Mouse (Mus musculus) ovary, postnatal 14 days (tissue): ENCODE measurements around the gene Ccl11.

Experiments
- DNase-seq: peaks from one replicate; pipeline ENCODE4 v3.0.0; 2022; ENCODE audit warnings: low spot score

Ccl11 gene

DNA sequence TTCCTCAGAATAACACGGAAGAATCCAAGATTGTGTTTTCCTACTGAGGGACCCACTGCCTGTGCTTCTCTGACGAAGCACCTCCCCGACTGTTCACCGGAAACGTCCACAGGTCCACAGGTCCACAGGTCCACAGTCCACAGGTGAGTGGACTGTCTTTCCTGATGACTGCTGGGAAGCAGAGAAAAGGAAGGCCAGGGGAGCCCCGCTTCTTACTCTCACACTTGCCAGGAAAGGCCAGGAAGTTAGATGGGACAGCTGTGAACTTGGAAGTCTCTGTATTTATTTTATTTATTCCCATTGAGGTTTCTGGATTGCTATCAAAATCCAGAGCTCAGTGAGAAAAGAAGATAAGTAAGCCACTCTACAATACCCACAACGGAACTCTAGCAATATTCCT, 3.8 kb upstream of the Ccl11 start:
- no peak for DNase-seq

DNA sequence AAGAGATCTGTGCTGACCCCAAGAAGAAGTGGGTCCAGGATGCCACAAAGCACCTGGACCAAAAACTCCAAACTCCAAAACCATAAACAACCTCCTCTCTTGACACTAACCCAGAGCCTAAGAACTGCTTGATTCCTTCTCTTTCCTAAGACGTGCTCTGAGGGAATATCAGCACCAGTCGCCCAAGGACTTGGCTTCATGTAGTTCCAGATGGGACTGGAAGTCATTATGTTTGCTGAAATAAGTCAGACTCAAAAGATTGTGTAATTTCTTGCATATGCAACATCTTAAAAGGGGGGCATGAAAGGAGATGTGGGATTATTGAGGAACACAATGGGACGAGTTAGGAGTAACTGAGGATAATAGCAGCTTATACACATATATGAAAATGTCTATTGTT, 4.6 kb downstream of the Ccl11 start:
- DNase-seq = no peak

DNA sequence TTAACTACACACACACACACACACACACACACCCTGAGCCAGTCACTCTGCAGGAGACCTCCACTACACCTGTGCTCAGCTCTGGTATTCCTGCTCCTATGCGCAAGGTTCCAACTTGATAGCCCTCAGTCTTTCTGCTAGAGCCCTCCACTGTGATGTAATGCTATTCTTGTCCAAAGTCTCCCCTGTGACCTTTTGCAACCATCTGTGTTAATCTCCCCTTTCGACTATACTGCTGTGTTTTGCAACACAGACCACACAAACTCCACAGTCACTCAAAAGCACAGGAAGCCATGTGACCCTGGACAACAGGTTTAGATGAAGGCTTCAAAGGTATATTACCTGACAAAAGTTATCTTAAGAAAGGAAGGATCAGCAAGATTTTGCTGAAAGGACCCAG, 5.8 kb downstream of the Ccl11 start:
- no peak for DNase-seq

- DNase-seq = no peak
Measured at GRCm38 (mm10) chr11:82066953-82067571, 9.4 kb downstream of the Ccl11 start.

GRCm38 (mm10) chr11:82071076-82071475, 13.5 kb downstream of the Ccl11 start:
- DNase-seq = no peak

- DNase-seq = no peak
Measured at GRCm38 (mm10) chr11:82072374-82072773, 14.8 kb downstream of the Ccl11 start.

DNA sequence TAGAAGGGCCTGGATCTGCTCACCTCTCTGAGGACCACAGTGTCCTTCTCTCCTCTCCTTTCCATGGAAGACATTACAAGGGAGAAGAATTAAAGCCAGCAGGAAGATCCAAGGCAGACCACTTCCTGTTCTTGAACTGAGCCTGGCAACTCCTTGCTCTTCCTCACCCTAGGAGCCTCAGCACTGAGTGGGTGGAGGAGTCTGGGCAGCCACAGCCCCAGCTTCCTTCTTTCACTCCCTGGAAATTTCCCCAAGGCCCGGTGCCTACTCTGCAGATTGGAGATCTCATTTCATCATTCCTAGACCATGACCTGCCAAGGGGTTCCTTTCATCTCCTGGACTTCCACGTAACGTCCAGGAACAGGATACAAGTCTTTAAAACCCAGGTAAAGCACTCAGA, 15.4 kb downstream of the Ccl11 start:
- DNase-seq = no peak

DNA sequence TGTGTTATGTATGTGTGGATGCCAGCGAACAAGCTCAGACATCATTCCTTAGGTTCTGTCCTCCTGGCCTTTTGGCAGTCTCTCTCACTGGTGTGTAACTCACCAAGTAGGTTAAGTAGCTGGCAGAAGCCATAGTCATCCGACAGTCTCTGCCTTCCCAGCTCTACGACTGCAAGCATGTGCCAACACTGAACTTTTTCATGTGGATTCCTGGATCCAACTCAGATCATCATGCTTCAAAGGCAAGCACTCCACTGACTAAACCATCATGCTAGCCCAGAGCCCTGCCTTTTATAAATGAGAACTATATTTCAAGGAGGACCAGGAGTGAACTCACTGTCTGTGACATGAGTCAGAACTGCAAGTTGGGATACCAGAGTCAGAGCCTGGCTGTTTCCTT, 16.1 kb downstream of the Ccl11 start:
- DNase-seq = no peak

- DNase-seq = no peak
Measured at GRCm38 (mm10) chr11:82077031-82077430, 19.4 kb downstream of the Ccl11 start.

DNA sequence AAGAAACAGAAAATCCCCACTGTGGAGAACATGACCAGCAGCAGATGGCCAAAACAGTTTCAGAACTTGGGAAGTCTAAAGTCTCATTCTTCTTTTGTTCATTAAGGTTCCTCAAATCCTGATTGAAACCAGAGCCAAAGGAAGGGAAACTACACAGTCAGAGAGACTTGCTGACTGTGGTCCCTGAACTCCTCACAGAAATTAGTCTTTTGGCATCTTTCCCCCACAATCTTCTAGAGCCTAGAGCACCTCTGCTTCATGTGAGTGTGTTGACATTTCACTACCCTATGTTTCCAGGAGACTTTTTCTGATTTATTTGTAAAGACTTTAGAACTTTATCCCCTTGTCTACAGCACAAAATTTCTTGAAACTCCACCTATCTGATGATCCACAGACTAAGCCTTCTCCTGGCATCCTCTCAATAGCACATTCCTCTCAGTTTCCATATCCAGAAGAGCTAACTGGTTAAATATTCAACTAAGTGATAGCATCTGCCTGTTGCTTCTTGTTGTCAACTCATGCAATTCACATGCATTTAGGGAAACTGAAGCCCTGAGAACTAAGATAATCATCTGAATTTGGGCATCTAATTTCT, 20.6 kb downstream of the Ccl11 start:
- no peak for DNase-seq

DNA sequence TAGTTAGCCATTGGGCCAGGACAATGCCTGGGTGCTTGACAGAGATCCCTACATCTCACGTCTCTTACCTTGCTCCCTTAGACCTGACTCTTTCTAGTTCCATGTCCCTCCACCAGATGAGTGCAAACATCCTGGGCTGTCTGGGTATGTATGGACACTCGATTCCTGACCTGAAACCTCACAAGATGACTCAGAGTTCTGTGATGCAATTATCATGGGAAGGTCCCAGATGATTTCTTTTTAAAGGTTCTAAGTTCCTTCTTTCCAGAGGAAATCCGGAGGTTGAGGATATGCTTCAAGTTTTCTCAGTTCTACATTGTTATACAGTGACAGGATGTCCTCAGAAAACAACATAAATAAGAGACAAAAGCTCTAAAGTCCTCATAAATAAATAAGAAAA, 23.2 kb downstream of the Ccl11 start:
- DNase-seq = no peak

- no peak for DNase-seq
Measured at GRCm38 (mm10) chr11:82084360-82084759, 26.7 kb downstream of the Ccl11 start.

DNA sequence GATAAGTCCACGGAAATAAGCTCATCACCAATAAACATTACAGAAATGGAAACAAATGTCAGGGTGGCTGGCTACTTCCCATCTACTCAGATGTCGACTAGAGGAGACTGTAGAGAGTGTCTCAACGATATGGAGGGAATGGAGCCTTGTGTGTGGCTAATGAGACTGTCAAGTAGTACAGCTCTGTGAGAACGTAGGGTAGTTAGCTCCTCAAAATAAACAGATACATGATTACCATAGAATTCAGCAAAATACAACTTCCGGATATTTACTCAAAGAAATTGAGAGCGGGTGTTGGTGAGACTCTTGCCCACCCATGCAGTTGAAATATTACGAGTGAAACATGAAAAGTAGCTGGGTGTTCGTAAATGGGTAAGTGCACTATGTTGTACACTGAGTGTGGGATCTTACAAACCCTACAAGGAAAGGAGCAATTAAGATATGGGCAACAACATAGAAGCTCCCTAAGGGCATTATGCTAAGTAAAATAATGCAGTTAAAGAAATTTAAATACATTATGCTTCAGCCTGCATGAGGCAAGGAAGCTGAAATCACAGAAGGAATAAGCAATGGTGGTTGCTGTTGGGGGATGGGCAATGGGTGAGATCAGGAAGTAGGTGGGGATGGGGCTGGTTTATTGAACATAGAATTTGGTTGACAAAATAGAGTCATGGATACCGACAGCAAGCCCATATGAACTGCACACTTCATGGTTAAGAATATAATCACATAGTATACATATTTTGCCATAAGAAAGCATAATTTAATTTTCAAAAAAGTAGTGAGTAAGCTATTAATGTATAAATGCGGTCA, 42.1 kb downstream of the Ccl11 start:
- no peak for DNase-seq

DNA sequence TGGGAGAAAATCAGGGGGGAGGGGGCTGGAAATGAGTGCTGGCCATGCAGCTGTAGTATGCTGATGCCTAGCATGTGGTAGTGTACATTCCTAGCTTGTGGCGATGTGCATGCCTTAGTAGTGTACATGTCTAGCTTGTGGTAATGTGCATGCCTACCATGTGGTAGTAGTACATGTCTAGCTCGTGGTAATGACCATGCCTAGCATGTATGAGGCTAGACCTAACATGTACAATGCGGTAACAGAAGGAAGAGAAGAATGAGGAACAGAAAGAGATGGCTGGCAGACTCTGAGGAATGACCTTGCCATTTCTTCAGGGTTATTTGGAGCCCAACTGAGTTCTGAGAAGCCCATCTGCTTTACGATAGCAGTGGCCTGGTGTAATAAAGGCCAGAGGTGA, 43.5 kb downstream of the Ccl11 start:
- DNase-seq = no peak

DNA sequence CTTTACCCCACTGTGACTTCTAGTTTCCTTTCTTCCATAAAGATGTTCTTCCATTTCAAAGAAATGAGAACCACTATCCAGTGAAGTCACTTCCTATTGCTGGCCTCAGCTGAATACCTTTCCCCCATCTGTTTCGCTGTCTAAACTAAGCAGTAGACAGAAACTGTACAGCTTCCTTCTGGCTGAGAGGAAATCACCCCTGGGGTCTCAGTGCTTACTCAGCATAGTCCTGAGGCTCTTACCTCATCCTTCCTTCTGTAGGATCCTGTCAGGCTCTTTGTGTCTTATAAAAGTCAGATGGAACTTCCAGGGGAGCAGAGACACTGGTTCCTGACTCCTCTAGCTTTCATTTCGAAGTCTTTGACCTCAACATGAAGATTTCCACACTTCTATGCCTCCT, 43.9 kb downstream of the Ccl11 start, which contains the start of gene Ccl12:
Ccl12 (plus strand) TSS at position 317 of the 400 bp plus-strand sequence.
- DNase-seq = no peak

DNA sequence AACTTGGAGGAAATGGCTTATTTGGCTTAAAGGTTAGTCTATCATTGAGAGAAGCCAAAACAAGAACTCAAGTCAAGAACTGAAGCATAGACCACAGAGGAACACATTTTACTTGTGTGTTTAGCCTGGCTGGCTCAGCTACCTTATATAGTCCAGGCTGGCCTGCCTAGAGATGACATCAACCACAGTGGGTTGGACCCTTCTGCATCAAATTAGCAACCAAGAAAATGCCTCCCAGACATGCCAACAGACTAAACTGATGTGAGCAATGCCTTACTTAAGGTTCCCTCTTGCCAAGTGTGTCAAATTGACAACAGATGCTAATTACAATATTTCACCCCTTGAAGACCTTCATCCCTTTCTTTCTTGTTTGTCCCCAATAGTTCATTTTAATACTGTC, 52.0 kb downstream of the Ccl11 start:
- DNase-seq = no peak

GRCm38 (mm10) chr11:82110372-82111248, 53.0 kb downstream of the Ccl11 start:
- DNase-seq = no peak
